29 mouse cellular contexts compared by ENCODE assay signal in the genomic region with DNA sequence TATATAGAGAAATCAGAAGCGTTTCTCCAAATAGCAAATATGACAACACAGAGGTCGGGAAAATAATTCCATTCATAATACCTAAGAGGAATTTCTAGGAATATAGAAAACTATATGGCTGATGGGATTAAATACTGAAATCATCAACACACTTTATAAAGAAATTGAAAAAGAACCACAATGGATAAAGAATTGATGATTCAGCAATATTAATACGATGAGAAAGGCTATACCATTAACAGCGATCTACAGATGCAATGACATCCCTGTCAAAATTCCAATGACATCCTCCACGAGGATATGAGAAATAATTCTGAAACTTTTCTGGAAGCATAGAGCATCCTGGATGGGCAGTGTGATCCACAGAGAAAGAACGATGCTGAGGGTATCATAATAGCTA.
"Had no signal": no experiment of that assay in that cellular context is flagged by ENCODE, and none has a peak within 500 bp of the region (broad histone marks: within the 10 kb centered on the region; RNA-seq: fewer than 3 reads in every experiment).

No protein-coding gene starts in this region.

- H3K9ac ChIP-seq: limb, embryonic 12.5 days; limb, embryonic 13.5 days; limb, embryonic 15.5 days; liver, embryonic 12.5 days; liver, embryonic 13.5 days; liver, embryonic 14.5 days; liver, embryonic 15.5 days; liver, postnatal 0 days; lung, embryonic 14.5 days; lung, embryonic 15.5 days; midbrain, embryonic 12.5 days; midbrain, embryonic 13.5 days; midbrain, embryonic 15.5 days had no signal

- H3K27ac ChIP-seq: limb, embryonic 10.5 days; limb, embryonic 12.5 days; limb, embryonic 13.5 days; limb, embryonic 15.5 days; liver, embryonic 12.5 days; liver, embryonic 13.5 days; liver, embryonic 14.5 days; liver, embryonic 15.5 days; lung, embryonic 15.5 days; macrophage; midbrain, embryonic 10.5 days; midbrain, embryonic 12.5 days; midbrain, embryonic 13.5 days; midbrain, embryonic 15.5 days had no signal

- H3K4me2 ChIP-seq: limb, embryonic 12.5 days; limb, embryonic 13.5 days; limb, embryonic 15.5 days; liver, embryonic 11.5 days; liver, embryonic 12.5 days; liver, embryonic 13.5 days; liver, embryonic 15.5 days; lung, embryonic 14.5 days; lung, embryonic 15.5 days; midbrain, embryonic 11.5 days; midbrain, embryonic 12.5 days; midbrain, embryonic 13.5 days; midbrain, embryonic 15.5 days had no signal

- H3K4me3 ChIP-seq: limb, embryonic 10.5 days; limb, embryonic 12.5 days; limb, embryonic 13.5 days; limb, embryonic 15.5 days; liver, embryonic 12.5 days; liver, embryonic 13.5 days; liver, embryonic 15.5 days; lung, embryonic 15.5 days; megakaryocyte, embryonic 14.5 days; midbrain, embryonic 10.5 days; midbrain, embryonic 12.5 days; midbrain, embryonic 13.5 days; midbrain, embryonic 15.5 days; myocyte had no signal

- H3K36me3 ChIP-seq: limb, embryonic 10.5 days; limb, embryonic 12.5 days; limb, embryonic 13.5 days; limb, embryonic 15.5 days; liver, embryonic 12.5 days; liver, embryonic 13.5 days; liver, embryonic 15.5 days; lung, embryonic 15.5 days; midbrain, embryonic 10.5 days; midbrain, embryonic 12.5 days; midbrain, embryonic 13.5 days; midbrain, embryonic 15.5 days had no signal

- H3K27me3 ChIP-seq: limb, embryonic 12.5 days; limb, embryonic 13.5 days; limb, embryonic 15.5 days; liver, embryonic 12.5 days; liver, embryonic 13.5 days; liver, embryonic 15.5 days; lung, embryonic 15.5 days; midbrain, embryonic 12.5 days; midbrain, embryonic 13.5 days; midbrain, embryonic 15.5 days had no signal

- H3K4me1 ChIP-seq: limb, embryonic 10.5 days; limb, embryonic 12.5 days; limb, embryonic 13.5 days; limb, embryonic 15.5 days; liver, embryonic 12.5 days; liver, embryonic 13.5 days; liver, embryonic 15.5 days; lung, embryonic 15.5 days; megakaryocyte, embryonic 14.5 days; midbrain, embryonic 10.5 days; midbrain, embryonic 12.5 days; midbrain, embryonic 13.5 days; midbrain, embryonic 15.5 days had no signal

- DNase-seq: left cerebral cortex, postnatal 4 days; liver; liver, embryonic 13.5 days; liver, postnatal 0 days; lung, adult 18-20 months; lung, adult 2 months; lung, embryonic 14.5 days; lung, postnatal 10 days; lung, postnatal 14 days; lung, postnatal 36 days; lung, postnatal 4 days; midbrain, embryonic 14.5 days had no signal

- H3K9me3 ChIP-seq: limb, embryonic 10.5 days; limb, embryonic 12.5 days; limb, embryonic 13.5 days; limb, embryonic 15.5 days; liver, embryonic 12.5 days; liver, embryonic 13.5 days; liver, embryonic 15.5 days; lung, embryonic 15.5 days; megakaryocyte, embryonic 14.5 days; midbrain, embryonic 10.5 days; midbrain, embryonic 12.5 days; midbrain, embryonic 13.5 days; midbrain, embryonic 15.5 days had no signal
